Mouse (Mus musculus) ES-Bruce4 (cell line): ENCODE measurements at regions not wholly inside any gene's neighbourhood (a gene's known extent, or its start where the extent isn't known, plus 50 kb on each side); places are given as distances from the start of the nearest gene placed in this dataset.

Experiments used
- CTCF ChIP-seq: IDR thresholded peaks from one replicate; pipeline ENCODE4 v1.8.1; 2011; ENCODE audit warnings: low read depth, low read length
- POLR2A ChIP-seq: IDR thresholded peaks from one replicate; pipeline ENCODE4 v1.8.1; 2011; ENCODE audit warnings: low read length; ENCODE audit not compliant: insufficient read depth

DNA sequence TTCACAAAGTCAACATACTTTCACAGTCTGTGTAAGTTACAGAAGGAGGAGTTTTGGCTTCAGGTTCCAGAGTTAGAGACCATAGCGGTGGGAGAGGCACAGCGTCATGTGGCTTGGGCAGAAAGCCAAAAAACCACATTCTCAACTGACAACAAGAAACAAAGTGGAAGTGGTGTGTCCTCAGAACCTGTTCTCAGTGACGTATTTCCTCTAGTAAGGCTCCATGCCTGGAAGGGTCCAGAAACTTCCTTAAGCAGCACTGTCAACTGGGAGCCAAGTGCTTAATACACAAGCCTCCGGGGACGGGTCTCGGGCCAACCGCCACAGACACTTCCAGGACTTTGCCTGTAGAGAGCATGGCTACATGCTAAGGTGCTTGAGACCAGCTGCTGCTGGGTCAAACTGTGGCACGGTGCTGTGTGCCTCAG lies 90.4 kb downstream of the Gm11077 start:
- TF ChIP-seq CTCF = no peak
- TF ChIP-seq POLR2A = no peak
